Mouse (Mus musculus) megakaryocyte, embryonic 14.5 days (primary cell): Measurements from ENCODE around the gene Arf3.

Experiments used
- FLI1 ChIP-seq: IDR thresholded peaks from 2 replicates; pipeline ENCODE4 v1.6.1; 2012; ENCODE audit warnings: low read length, inconsistent platforms, mixed read lengths
- GATA1 ChIP-seq: IDR thresholded peaks from 3 replicates; pipeline ENCODE4 v1.6.1; 2012; ENCODE audit warnings: mixed read lengths, low read length, inconsistent platforms, borderline replicate concordance

DNA sequence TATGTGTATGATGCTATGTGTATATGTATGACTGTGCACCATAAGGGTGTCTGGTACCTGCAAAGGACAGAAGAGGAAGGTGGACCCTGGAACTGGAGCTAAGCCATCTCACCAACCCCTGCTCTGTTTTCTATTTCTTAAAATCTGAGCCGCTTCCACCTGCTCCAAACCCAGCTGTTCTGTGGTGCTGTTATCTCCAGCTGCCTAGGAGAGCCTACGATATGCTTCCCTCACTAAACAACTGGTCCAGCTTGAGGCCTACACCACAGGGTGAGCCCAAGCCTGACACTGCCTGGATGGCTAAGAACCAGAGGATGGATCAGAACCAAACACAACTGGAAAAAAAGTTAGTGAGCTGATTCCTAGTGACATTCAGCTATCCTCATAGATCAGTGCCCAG, 8.9 kb downstream of the Arf3 start:
- TF ChIP-seq GATA1 = no peak
- no peak for TF ChIP-seq FLI1
